Mouse (Mus musculus): ENCODE measurements around the gene Lman1l. TPM values are rescaled to one million over a fixed set of nuclear protein-coding genes. Genes with fewer than 3 reads are reported as not detected.

Gene Lman1l
- total RNA-seq, 2 experiments from 2014 or later, result 0.15 to 0.23 TPM

DNA sequence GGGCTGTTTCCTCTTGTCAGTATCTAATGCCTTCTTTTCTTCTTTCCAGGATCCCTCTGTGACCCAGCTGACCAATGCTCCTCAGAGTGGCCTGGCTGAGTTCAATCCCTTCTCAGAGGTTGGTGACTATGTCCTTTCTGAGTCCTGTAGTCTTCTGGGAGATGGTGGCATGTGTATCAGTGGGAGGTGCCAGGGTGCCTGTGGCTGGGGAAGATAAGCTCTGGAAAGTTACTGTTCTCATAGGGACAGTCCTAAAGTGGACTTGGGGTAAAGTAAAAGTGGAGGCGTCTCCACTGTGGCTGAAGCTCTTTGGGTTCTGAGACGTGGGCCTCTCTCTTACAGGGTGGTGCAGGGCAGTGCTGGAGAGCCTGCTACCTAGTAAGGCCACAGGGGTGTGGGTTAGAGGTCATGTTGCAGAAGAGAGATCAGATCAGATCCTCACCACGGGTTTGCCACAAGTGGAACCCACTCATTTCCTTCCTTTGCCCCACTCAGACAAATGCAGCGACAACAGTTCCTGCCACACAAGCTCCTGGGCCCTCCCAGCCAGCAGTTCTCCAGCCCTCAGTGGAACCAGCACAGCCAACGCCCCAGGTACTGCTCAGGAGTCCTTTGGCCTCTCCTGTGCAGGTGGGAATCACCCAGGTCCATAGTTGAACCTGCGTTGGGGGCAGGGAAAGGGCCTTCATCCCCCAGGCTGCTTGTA, 43.3 kb downstream of the Lman1l start:
- DNase-seq, result no peak

DNA sequence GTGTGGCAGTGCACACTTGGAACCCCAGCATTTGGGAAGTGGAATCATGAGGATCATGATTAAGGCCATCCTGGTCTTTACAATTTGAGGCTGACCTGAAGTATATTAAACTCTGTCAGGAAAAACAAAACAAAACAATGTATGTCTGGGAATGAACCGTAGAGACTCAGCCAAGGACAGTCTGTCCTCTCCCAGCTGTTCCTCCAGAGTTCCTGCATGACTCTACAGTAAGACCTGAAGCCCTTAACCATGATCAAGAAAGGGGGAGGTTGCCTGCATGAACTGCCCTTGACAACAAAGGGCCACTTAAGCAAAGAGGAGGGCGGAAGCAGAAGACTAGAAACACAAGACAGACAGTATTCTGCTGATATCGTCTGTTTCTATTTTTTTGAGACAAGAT, 45.0 kb downstream of the Lman1l start:
- DNase-seq, result no peak

- no peak for DNase-seq
Observed at GRCm38 (mm10) chr9:57574397-57574796, 46.2 kb downstream of the Lman1l start.

- DNase-seq, result no peak
Observed at GRCm38 (mm10) chr9:57568500-57568899, 52.1 kb downstream of the Lman1l start.

DNA sequence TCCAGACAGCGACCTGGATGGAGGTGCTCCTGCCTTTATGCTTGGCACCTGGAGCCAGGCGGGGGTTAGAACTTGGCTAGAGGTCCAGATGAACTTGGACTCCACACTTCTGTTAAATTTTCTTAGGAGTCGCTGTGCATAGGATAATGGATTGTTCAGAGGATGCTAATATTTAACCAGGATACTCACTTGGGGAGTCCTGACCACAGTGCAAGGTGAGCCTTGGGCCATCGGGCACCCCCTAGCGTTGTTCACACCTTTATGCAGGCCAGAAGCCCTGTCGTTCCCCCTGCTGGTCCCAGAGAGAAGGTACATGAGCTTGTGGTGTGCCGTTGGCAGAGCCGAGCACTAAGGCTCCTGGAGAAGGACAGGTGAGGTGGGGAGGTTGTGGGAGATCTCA, 53.7 kb downstream of the Lman1l start:
- DNase-seq, result no peak

DNA sequence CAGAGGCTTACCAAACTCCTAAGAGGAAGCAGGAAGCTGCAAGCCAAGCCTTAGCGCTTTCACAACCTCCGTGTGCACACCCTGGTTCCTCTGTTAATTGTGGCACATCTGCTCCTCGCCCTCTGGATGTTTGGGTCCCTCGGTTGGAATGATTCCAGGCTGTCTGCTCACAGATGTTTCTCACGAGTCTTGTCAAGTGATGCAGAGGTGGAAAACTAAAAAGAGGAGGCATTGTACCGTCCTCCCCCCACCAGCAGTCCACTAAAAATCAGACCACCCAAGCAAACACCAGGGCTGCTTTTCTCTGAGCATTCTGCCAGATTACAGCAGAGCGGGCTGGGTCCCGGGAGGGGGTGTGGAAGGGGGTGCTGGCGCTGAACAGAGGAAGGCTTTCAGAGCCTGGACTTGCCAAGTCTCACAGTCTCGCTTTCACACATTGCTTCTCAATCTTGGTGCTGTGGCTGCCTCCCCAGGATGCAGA, 54.8 kb downstream of the Lman1l start:
- DNase-seq, result peak; percentile 64 to 70

DNA sequence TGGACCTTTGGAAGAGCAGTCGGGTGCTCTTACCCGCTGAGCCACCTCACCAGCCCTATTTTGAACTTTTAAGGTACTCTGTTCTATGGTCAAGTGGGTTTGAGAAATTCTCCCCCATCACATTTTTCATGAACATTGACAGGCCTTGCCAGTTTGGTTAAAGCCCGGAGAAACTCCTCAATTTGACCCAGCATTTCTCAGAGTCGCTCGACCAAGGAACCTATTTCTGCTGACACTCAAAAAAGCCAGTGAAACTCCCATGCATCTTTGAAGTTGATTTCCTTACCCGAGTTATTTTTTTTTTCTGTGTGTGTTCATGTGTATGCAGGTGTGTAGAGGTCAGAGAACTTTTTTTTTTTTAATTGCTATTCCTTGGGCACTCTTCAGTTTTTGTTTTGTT, 56.0 kb downstream of the Lman1l start:
- no peak for DNase-seq

- peak; percentile 72 to 81 for DNase-seq
Observed at GRCm38 (mm10) chr9:57562896-57563372, 57.6 kb downstream of the Lman1l start.

DNA sequence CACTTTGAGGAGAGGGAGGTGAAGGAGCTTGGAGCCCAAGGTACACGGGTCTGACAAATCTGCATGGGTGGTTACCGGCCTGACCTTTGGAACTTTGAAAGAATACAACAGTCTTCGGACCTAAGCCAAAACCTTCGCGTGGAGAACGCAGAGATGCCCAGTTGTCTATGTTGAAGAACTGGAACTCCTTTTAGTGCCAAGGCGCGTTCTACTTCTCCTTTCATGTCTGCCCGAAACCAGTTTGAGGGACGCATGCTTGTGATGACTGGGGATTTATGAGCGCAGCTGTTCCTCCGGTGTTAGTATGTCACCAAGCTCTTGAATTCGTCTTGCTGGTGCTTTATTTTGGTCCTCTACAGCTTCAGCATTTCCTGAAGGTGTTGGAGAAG, 58.9 kb downstream of the Lman1l start:
- DNase-seq, result peak in 1 of 2 experiments; percentile 49

GRCm38 (mm10) chr9:57560861-57561710, 59.5 kb downstream of the Lman1l start, which contains the start of gene Scamp2:
Gene Scamp2 (plus strand): TSS chr9:57560943.
- DNase-seq, result peak; percentile 96 to 97

GRCm38 (mm10) chr9:57560263-57560662, 60.3 kb downstream of the Lman1l start:
- DNase-seq, result no peak

DNA sequence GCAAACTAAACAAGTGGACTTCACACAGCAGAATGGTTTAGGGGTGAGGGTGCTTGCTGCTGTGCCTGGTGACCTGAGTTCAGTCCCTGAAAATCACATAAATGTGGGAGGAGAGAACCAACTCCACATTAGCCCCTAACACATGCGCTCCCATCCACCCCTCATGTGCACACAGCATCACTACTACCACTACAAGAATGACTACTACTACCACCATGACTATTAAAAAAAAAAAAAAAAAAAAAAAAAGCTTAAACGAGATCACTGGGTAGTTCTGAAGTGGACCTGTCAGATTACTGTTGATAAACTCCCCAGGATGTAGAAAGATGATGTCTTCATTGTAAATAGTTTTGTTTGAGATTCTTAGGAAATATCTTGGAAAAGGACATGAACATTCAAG, 61.0 kb downstream of the Lman1l start:
- no peak for DNase-seq

GRCm38 (mm10) chr9:57558625-57559024, 61.9 kb downstream of the Lman1l start:
- DNase-seq, result no peak

GRCm38 (mm10) chr9:57557215-57557614, 63.4 kb downstream of the Lman1l start:
- DNase-seq, result no peak

Other genes with a start within 250 kb of the Lman1l start
- 1 to 10 TPM; 7.8 to 8.6 TPM for gene Ppcdc, start 180.7 kb downstream of the Lman1l start, total RNA-seq (2021)
- 1 to 10 TPM; 5.7 TPM for gene Scamp5, start 152.7 kb downstream of the Lman1l start, total RNA-seq (2021)
- gene Rpp25, start 116.7 kb downstream of the Lman1l start, total RNA-seq (2021), result 1 to 10 TPM in 1 of 2 experiments, under 1 TPM in 1; 0.92 to 2.0 TPM
- 1,000 to 10,000 TPM; 2,577 to 2,715 TPM for gene Cox5a, start 99.5 kb downstream of the Lman1l start, total RNA-seq (2021)
- 1 to 10 TPM; 8.1 to 9.2 TPM for gene Fam219b, start 83.2 kb downstream of the Lman1l start, total RNA-seq (2021)
- 100 to 1,000 TPM; 118 to 140 TPM for gene Mpi, start 68.0 kb downstream of the Lman1l start, total RNA-seq (2021)
- gene Scamp2, start 59.8 kb downstream of the Lman1l start, total RNA-seq (2021), result 10 to 100 TPM; 24.2 to 28.5 TPM
- gene Ulk3, start 31.3 kb downstream of the Lman1l start, total RNA-seq (2021), result 1 to 10 TPM; 8.6 to 9.3 TPM
- not detected for gene Cplx3, start 14.5 kb downstream of the Lman1l start, total RNA-seq (2021)
- gene Csk, start 32.9 kb upstream of the Lman1l start, total RNA-seq (2021), result 10 to 100 TPM; 23.7 to 30.6 TPM
- gene Cyp1a2, start 62.9 kb upstream of the Lman1l start, total RNA-seq (2021), result not detected
- under 1 TPM; 0.15 to 0.39 TPM for gene Cyp1a1, start 67.2 kb upstream of the Lman1l start, total RNA-seq (2021)
- gene Edc3, start 87.8 kb upstream of the Lman1l start, total RNA-seq (2021), result 1 to 10 TPM; 4.7 to 6.6 TPM
- 10 to 100 TPM; 21.3 to 29.0 TPM for gene Clk3, start 145.1 kb upstream of the Lman1l start, total RNA-seq (2021)
- gene Arid3b, start 216.0 kb upstream of the Lman1l start, total RNA-seq (2021), result 1 to 10 TPM; 3.7 to 4.9 TPM

Data from heart, adult 18-20 months (tissue).